Mouse (Mus musculus) embryonic facial prominence, embryonic 12.5 days (tissue): ENCODE data around the gene Whamm. TPM values are rescaled to one million over a fixed set of nuclear protein-coding genes. Genes with fewer than 3 reads are reported as not detected.

Source experiments
- ATAC-seq: fragments of 200-750 bp; cut with Nextera tagmentation; 2 replicates; pipeline ENCODE4 v1.8.0; 2017; ENCODE audit not compliant: insufficient number of reproducible peaks, insufficient read depth, low FRiP score, low TSS enrichment
- H3K27ac ChIP-seq: fragments of 300-500 bp; sonication (generic); 2 replicates; pipeline ENCODE4 v1.5.1; 2016; ENCODE audit warnings: mild to moderate bottlenecking
- H3K27me3 ChIP-seq: fragments of 300-500 bp; sonication (generic); 2 replicates; pipeline ENCODE4 v1.6.1; 2016; ENCODE audit warnings: mild to moderate bottlenecking, moderate library complexity
- H3K36me3 ChIP-seq: fragments of 300-500 bp; sonication (generic); 2 replicates; pipeline ENCODE4 v1.6.1; 2016; ENCODE audit warnings: mild to moderate bottlenecking
- H3K4me1 ChIP-seq: fragments of 300-500 bp; sonication (generic); 2 replicates; pipeline ENCODE4 v1.6.1; 2016
- H3K4me2 ChIP-seq: fragments of 300-500 bp; sonication (generic); replicated peaks from 2 replicates; pipeline ENCODE4 v1.6.1; 2016; ENCODE audit warnings: mild to moderate bottlenecking, moderate library complexity
- H3K4me3 ChIP-seq: fragments of 300-500 bp; sonication (generic); 2 replicates; pipeline ENCODE4 v1.5.1; 2016; ENCODE audit warnings: mild to moderate bottlenecking
- H3K9ac ChIP-seq: fragments of 300-500 bp; sonication (generic); 2 replicates; pipeline ENCODE4 v1.6.1; 2016; ENCODE audit warnings: mild to moderate bottlenecking, moderate library complexity
- H3K9me3 ChIP-seq: fragments of 300-500 bp; sonication (generic); 2 replicates; pipeline ENCODE4 v1.6.1; 2016; ENCODE audit warnings: mild to moderate bottlenecking, moderate library complexity
- WGBS: fragments of 180-500 bp; shearing (Covaris S2); methylation state at CpG from one replicate; pipeline ENCODE4 v1.1.7; 2016; 5-methylcytosine and 5-hydroxymethylcytosine counted together
- polyA plus RNA-seq: library from polyadenylated mRNA; unstranded; fragments of >200 nt; fragmentation: Nextera tagmentation; extraction: Ambion mirVana; gene quantifications from 2 replicates; pipeline ENCODE4 v1.2.1, GENCODE M21; 2016

Whamm gene
- 5.7 TPM in 2 replicates for polyA plus RNA-seq

DNA sequence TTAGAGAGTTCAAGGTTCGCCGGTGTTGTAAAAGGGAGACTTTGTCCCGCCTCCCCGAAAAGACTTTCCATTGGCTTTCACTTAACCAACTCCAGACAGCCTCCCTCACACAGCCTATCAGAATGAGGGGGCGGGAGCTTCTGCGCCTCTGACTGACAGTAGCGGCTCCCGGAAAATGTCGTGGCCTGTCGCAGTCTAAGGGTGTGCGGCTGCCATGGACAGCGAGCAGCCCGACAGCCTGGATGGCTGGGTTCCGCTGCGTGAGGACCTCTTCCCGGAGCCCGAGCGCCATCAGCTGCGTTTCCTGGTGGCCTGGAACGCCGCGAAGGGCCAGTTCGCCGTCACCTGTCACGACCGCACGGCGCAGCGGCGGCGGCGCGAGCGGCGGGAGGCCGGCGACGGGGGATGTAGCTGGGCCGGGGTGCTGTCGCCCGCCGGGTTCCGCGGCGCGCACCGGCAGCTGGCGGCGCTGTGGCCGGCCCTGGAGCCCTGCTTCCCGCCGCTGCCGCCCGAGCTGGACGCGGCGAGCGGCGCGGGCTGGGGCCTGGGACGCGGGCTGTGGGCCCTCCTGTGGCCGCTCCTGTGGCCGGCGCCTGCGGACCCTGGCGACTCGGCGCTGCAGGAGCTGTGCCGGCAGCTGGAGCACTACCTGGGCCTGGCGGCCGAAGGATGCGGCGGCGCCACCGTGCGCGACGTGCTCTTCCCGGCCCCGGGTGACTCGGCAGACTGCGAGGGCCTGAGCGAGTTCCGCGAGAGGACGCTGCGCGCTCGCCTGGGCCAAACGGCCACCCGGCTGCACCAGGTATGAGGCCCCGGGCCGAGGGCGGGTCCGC, at the start of gene Whamm:
Gene Whamm (plus strand): TSS at position 159 of the 833 bp plus-strand sequence.
- WGBS, result under 1% methylated on average over 91 of the region's 96 CpGs
- Histone ChIP-seq H3K36me3 (no peaks in the 10 kb centered on the region), H3K4me3 (peak within 1 kb of the TSS; percentile 81), H3K9ac (peak within 1 kb of the TSS; percentile 78), H3K4me2 (peak within 1 kb of the TSS; percentile 73), H3K27ac (peak within 1 kb of the TSS; percentile 89), H3K27me3 (no peaks in the 10 kb centered on the region), H3K4me1 (peaks cover 9% of the 10 kb centered on the region; the same call in 1 of the 2 replicates), H3K9me3 (no peaks in the 10 kb centered on the region)
- peak; percentile 99 for ATAC-seq

- peak overlapping the region; percentile 86 for H3K4me2 ChIP-seq
- WGBS, result under 1% methylated on average over 31 of the region's 31 CpGs
- H3K9ac ChIP-seq, result peak overlapping the region; percentile 64
- peak overlapping the region; percentile 92 for H3K27ac ChIP-seq
- H3K4me1 ChIP-seq, result peaks cover 14% of the 10 kb centered on the region
- no peaks in the 10 kb centered on the region for H3K9me3 ChIP-seq
- H3K27me3 ChIP-seq, result no peaks in the 10 kb centered on the region
- peak; percentile 94 for ATAC-seq
- H3K4me3 ChIP-seq, result peak overlapping the region; percentile 74
- H3K36me3 ChIP-seq, result peaks cover 20% of the 10 kb centered on the region
Observed at GRCm38 (mm10) chr7:81523008-81523662, 47.9 kb upstream of the Whamm start.

DNA sequence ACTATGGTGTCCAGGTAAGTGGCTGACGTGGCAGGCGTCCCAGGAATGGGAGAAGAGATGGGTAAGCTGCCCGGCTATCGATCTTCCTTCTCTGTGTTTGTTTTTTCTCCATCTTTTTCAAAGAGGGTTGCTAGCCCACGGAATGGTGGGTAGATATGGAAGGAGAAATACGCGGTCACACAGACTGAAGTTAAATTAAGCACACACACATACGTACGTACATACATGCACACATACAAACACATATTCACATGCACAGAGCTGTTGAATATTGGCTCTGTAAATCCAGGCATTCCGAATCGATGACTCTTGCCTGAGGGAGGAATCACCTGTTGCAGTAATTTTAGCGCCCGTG, 47.4 kb upstream of the Whamm start:
- peak overlapping the region; percentile 86 for H3K4me2 ChIP-seq
- H3K9ac ChIP-seq, result peak overlapping the region; percentile 64
- peaks cover 14% of the 10 kb centered on the region for H3K4me1 ChIP-seq
- ATAC-seq, result no peak
- H3K4me3 ChIP-seq, result peak overlapping the region; percentile 74
- H3K27me3 ChIP-seq, result no peaks in the 10 kb centered on the region
- WGBS, result 14% methylated on average over 13 of the region's 13 CpGs
- H3K36me3 ChIP-seq, result peaks cover 24% of the 10 kb centered on the region
- H3K27ac ChIP-seq, result peak overlapping the region; percentile 92
- no peaks in the 10 kb centered on the region for H3K9me3 ChIP-seq

DNA sequence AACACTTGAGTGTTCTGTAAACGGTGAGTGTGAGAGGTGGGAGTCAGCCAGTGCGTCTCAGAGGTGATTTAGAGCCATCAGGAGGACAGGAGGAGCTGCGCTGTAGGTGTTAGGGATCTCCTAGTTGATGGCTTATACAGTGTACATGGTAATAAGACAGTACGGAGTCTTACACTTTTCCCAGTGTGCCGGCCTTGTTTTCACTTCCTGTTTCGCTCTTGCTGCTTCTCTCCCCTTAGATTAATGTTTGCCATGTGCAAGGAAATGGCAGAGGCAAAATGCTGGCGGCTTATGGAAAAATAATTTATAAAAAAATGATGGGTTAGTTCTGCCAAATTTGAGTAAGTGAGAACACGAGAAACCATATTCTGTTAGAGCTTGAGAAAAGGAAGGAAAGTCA, 42.1 kb upstream of the Whamm start:
- ATAC-seq, result no peak
- H3K4me2 ChIP-seq, result no peak overlapping the region
- no peaks in the 10 kb centered on the region for H3K27me3 ChIP-seq
- H3K9ac ChIP-seq, result no peak overlapping the region
- H3K4me3 ChIP-seq, result no peak overlapping the region
- WGBS, result 93% methylated on average over 8 of the region's 8 CpGs
- H3K9me3 ChIP-seq, result 0 out of 2 replicates have a peak, but pooled peaks cover 5% of the 10 kb centered on the region
- no peak overlapping the region for H3K27ac ChIP-seq
- peaks cover 11% of the 10 kb centered on the region for H3K4me1 ChIP-seq
- H3K36me3 ChIP-seq, result peaks cover 73% of the 10 kb centered on the region

GRCm38 (mm10) chr7:81531462-81531861, 39.6 kb upstream of the Whamm start:
- H3K9ac ChIP-seq, result no peak overlapping the region
- no peak for ATAC-seq
- H3K4me2 ChIP-seq, result no peak overlapping the region
- 76% methylated on average over 1 of the region's 1 CpGs for WGBS
- H3K27ac ChIP-seq, result no peak overlapping the region
- H3K27me3 ChIP-seq, result no peaks in the 10 kb centered on the region
- no peak overlapping the region for H3K4me3 ChIP-seq
- H3K36me3 ChIP-seq, result peaks cover 76% of the 10 kb centered on the region
- H3K4me1 ChIP-seq, result no peaks in the 10 kb centered on the region
- 0 out of 2 replicates have a peak, but pooled peaks cover 5% of the 10 kb centered on the region for H3K9me3 ChIP-seq

DNA sequence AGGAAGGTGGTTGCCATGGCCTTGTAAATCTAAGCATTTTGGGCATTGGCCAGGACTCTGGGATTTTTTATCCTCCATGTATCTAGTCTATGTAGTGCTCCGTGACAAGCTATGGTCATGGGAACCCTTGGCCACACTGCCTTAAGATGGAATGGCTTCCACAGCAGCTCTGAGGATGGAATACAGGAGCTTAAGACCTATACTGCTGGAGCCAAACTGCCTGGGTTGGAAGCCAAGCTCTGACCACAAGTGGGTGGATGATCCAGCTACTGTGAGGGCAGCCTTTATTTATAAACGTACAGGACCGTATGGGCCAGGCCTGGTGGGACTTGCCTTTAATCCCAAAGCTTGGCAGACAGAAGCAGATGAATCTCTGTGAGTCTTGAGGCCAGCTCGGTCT, 34.6 kb upstream of the Whamm start:
- no peak for ATAC-seq
- Histone ChIP-seq H3K4me2 (no peak overlapping the region), H3K27ac (no peak overlapping the region), H3K9me3 (0 out of 2 replicates have a peak, but pooled peaks cover 5% of the 10 kb centered on the region), H3K4me1 (no peaks in the 10 kb centered on the region), H3K36me3 (peaks cover 41% of the 10 kb centered on the region), H3K9ac (no peak overlapping the region), H3K4me3 (no peak overlapping the region), H3K27me3 (no peaks in the 10 kb centered on the region)
- 88% methylated on average over 4 of the region's 4 CpGs for WGBS

GRCm38 (mm10) chr7:81538070-81538675, 32.9 kb upstream of the Whamm start:
- 81% methylated on average over 2 of the region's 2 CpGs for WGBS
- Histone ChIP-seq H3K4me1 (no peaks in the 10 kb centered on the region), H3K27ac (no peak overlapping the region), H3K4me3 (no peak overlapping the region), H3K4me2 (no peak overlapping the region), H3K27me3 (no peaks in the 10 kb centered on the region), H3K9me3 (0 out of 2 replicates have a peak, but pooled peaks cover 3% of the 10 kb centered on the region), H3K9ac (no peak overlapping the region), H3K36me3 (peaks cover 24% of the 10 kb centered on the region)
- no peak for ATAC-seq

DNA sequence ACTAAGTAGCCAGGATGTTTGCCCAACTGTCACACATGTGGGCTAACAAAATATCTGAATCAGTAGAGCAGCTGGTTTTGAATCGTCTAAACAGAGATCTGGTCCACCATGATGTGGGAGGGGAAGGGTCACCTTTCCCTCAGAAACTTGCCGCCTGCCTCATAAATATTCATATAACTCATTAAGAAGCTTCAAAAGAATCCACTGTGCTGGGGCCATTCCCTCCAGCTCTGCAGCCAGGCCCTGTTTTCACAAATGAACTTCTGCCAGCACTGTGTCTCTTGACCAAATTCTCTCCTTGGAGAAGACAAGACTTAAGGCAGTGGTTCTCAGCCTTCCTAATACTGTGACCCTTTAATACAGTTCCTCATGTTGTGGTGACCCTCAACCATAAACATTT, 31.5 kb upstream of the Whamm start:
- Histone ChIP-seq H3K4me2 (no peak overlapping the region), H3K27ac (no peak overlapping the region), H3K9me3 (no peaks in the 10 kb centered on the region), H3K9ac (no peak overlapping the region), H3K4me1 (no peaks in the 10 kb centered on the region), H3K4me3 (no peak overlapping the region), H3K27me3 (no peaks in the 10 kb centered on the region), H3K36me3 (peaks cover 11% of the 10 kb centered on the region)
- no peak for ATAC-seq
- WGBS, result 43% methylated on average over 2 of the region's 2 CpGs

DNA sequence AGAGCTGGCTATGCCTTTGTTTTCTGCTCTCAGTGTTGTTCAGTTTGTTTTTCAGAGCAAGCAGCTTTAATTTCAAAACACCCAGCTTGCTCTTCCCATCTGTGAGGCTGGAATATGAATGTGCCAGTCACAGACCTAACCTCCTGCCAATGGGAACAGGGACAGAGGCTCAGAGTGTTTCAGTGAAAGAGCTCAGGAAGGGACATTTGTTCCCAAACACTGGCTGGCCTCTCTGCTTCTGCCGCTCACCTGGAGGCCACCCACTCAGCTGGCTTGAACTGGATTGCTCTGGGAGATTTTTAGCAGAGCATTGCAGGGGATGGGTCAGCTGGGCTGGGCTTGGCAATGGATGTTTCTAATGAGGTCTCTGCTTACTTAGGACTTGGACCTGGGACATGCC, 30.1 kb upstream of the Whamm start:
- H3K27me3 ChIP-seq, result no peaks in the 10 kb centered on the region
- H3K4me2 ChIP-seq, result no peak overlapping the region
- H3K27ac ChIP-seq, result no peak overlapping the region
- no peaks in the 10 kb centered on the region for H3K9me3 ChIP-seq
- H3K9ac ChIP-seq, result no peak overlapping the region
- WGBS, result 54% methylated on average over 1 of the region's 1 CpGs
- H3K4me3 ChIP-seq, result no peak overlapping the region
- H3K36me3 ChIP-seq, result no peaks in the 10 kb centered on the region
- H3K4me1 ChIP-seq, result no peaks in the 10 kb centered on the region
- ATAC-seq, result no peak

GRCm38 (mm10) chr7:81541924-81542524, 29.0 kb upstream of the Whamm start:
- no peaks in the 10 kb centered on the region for H3K9me3 ChIP-seq
- H3K9ac ChIP-seq, result no peak overlapping the region
- no peak overlapping the region for H3K27ac ChIP-seq
- H3K4me3 ChIP-seq, result no peak overlapping the region
- H3K36me3 ChIP-seq, result no peaks in the 10 kb centered on the region
- no peak overlapping the region for H3K4me2 ChIP-seq
- 83% methylated on average over 7 of the region's 7 CpGs for WGBS
- no peaks in the 10 kb centered on the region for H3K4me1 ChIP-seq
- no peak for ATAC-seq
- no peaks in the 10 kb centered on the region for H3K27me3 ChIP-seq

GRCm38 (mm10) chr7:81542934-81543333, 28.1 kb upstream of the Whamm start:
- Histone ChIP-seq H3K4me3 (no peak overlapping the region), H3K4me2 (no peak overlapping the region), H3K27me3 (no peaks in the 10 kb centered on the region), H3K4me1 (no peaks in the 10 kb centered on the region), H3K27ac (no peak overlapping the region), H3K9ac (no peak overlapping the region), H3K36me3 (no peaks in the 10 kb centered on the region), H3K9me3 (no peaks in the 10 kb centered on the region)
- 80% methylated on average over 8 of the region's 8 CpGs for WGBS
- ATAC-seq, result no peak
